Mouse (Mus musculus) regulatory T cell (primary cell): ENCODE measurements around the gene Grid1.

Experiments
- in situ Hi-C: fragments of 300-600 bp; cut with MboI, MseI; formaldehyde crosslinking; loops from one replicate; pipeline ENCODE4 v1.15.1; 2025; ENCODE audit warnings: high pct_unique_total_duplicates

Grid1 gene

DNA sequence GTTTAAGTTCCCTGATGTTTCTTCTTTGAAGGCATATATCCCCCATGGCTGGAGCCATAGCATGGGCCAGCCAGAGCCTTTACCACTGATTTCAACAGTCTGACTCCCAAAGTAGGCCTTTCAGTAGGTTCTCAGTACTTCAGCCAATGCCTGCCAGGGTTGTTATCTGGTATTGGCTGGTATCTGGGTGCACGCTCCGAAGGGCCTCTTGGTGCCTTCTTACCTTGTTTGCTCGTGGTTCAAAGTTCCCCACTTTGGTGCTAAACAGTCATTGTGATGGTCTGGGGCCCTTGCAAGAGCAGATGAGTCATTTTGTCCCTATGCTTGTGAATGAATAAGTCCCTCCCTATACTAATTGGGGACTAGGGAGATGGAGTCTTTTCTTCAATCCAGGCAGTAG lies 377.5 kb downstream of the Grid1 start:
- in situ Hi-C loops, result no loop called here

GRCm38 (mm10) chr14:35198447-35198846 lies 378.5 kb downstream of the Grid1 start:
- in situ Hi-C loops, result no loop called here

GRCm38 (mm10) chr14:35198899-35199298 lies 379.0 kb downstream of the Grid1 start:
- in situ Hi-C loops, result no loop called here

DNA sequence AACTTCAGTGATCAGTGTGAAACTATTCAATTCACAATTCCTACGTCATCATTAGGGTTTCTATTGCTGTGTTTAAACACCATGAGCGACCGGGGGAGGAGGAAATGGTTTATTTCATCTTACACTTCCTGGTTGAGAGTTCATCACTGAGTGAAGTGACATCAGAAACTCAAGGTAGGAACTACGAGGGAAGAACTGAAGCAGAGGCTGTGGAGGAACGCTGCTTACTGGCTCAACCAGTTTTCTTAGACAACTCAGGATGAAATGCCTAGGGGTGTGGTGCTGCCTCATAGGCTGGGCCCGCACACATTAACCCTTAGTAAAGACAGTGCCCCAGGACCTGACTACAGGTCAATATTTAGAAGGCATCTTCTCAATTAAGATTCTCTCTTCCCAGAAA lies 389.5 kb downstream of the Grid1 start:
- in situ Hi-C loops, result no loop called here

DNA sequence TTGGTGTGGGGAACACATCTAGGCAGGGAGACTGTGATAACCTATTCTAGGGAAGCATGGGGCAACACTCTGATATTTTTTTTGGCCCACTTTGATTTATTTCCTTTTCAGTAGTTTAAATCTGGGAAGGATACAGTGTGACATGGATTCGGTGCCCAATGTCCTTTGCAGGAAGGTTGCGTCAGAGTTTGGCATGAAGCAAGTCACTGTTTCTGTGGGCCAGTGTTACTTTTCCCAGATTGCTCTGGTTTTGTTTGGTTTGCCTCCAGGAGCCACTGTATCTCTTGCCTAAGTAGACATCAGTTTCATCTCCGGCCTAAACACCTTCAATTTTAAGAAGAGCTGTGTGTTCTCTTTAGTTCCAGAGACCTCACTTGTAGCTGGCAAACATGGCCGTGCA lies 399.1 kb downstream of the Grid1 start:
- in situ Hi-C loops, result no loop called here

DNA sequence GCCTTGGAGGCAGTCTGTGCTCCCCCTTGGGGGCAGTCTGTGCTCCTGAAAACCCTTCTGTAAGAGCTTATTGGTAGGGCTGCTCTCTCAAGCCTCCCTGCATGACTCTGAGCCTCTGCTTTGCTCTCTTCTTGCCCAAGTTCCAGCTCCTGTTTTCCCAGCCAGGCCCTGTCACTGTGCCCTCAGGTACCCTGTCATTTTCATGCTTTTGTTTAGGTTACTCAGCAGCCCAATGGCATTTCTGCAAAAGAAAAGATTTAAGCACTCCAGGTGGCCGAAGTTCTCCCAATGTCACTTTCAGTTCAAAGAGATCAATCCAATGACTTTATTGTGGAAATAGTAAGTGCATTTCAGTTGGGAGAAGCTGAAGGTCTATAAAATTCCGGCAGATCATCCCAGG lies 402.3 kb downstream of the Grid1 start:
- in situ Hi-C loops, result no loop called here

DNA sequence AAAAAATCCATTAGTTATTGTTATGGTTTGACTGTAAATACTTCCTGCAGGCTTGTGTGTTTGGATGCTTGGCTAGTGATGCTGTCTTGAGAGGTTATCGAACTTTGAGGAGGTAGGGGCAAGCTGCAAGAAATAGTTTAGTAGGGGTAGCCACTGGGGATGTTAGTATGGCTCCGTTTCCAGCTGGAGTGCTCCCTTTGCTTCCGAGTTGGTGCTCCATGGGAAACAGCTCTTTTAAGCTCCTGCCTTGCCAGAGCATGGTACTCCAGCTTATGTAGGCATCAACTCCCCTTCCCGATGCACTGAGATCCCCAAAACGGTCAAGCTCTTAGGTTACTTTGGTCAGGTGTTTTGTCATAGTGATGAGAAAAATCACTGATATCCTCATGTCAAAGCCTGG lies 407.7 kb downstream of the Grid1 start:
- in situ Hi-C loops, result no loop called here

GRCm38 (mm10) chr14:35231384-35231783 lies 411.5 kb downstream of the Grid1 start:
- in situ Hi-C loops, result no loop called here

GRCm38 (mm10) chr14:35242882-35243281 lies 423.0 kb downstream of the Grid1 start:
- in situ Hi-C loops, result no loop called here

DNA sequence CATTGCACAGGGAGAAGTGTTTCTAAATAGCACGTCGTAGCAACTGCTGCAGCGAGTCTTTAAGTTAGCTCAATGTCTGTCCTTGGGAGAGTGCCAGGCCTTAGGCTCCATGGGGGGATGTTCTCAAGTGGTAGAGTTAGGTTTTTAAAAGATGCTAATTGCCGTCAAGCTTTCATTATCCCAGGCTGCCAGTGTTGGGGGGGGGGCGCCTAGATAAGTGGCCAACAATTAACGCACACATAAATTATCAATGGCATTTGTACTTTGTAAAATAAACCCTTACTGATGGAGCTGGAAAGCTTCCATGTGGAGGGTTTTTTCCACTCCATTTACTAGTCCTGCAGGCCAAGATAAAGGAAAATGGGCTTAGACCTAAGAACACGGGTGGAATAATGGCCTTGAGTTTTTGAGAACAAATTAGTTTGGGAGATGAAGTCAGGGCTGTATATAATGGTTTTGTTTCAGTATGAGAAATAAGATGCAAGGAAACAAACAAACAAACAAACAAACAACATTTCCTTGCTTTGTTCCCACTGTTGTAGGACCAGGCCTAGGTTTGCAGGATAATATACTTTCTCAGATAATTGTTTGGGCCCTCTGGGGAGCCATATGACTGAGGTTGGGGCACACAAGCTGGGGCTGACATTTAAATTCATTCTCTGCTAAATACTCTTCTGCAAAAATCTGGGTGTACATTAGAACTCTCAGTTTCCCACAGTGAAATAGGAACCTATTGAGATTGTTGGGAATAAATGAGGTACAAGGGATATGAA lies 425.1 kb downstream of the Grid1 start:
- in situ Hi-C loops, result no loop called here

DNA sequence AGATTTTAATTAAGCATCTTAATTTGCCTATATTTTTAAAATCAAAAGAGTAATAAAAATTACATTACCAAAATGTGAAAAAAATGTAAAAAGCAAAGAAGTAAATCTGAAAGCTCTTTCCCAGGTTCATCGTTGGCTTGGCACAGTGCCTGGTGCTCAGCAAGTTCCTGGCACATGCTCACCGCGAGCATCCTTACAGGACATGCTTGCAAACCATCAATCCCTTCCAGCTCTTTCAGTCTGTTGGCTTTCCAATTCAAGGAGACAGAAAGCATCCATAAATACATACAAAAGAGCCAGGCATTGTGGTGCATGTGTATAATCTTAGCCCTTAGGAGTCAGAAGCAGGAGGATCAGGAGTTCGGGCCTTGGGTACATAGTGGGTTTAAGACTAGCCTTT lies 430.5 kb downstream of the Grid1 start:
- in situ Hi-C loops, result no loop called here

GRCm38 (mm10) chr14:35254477-35254876 lies 434.6 kb downstream of the Grid1 start:
- in situ Hi-C loops, result no loop called here

GRCm38 (mm10) chr14:35270260-35270659 lies 450.4 kb downstream of the Grid1 start:
- in situ Hi-C loops, result no loop called here

DNA sequence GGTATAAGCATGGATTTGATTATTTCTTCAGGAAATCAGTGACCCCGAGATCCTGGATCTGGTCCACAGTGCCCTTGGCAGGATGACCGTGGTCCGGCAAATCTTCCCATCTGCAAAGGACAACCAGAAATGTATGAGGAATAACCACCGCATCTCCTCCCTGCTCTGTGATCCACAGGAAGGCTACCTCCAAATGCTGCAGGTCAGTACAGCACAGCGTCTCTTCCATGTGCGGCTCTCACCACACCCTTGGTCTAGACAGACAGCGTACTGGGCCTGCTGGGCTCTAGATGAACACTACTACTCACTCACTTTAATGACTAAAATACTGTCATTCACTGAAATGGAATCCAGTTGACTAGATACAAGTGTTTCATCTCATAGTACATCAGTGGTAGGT lies 489.3 kb downstream of the Grid1 start:
- in situ Hi-C loops, result no loop called here

DNA sequence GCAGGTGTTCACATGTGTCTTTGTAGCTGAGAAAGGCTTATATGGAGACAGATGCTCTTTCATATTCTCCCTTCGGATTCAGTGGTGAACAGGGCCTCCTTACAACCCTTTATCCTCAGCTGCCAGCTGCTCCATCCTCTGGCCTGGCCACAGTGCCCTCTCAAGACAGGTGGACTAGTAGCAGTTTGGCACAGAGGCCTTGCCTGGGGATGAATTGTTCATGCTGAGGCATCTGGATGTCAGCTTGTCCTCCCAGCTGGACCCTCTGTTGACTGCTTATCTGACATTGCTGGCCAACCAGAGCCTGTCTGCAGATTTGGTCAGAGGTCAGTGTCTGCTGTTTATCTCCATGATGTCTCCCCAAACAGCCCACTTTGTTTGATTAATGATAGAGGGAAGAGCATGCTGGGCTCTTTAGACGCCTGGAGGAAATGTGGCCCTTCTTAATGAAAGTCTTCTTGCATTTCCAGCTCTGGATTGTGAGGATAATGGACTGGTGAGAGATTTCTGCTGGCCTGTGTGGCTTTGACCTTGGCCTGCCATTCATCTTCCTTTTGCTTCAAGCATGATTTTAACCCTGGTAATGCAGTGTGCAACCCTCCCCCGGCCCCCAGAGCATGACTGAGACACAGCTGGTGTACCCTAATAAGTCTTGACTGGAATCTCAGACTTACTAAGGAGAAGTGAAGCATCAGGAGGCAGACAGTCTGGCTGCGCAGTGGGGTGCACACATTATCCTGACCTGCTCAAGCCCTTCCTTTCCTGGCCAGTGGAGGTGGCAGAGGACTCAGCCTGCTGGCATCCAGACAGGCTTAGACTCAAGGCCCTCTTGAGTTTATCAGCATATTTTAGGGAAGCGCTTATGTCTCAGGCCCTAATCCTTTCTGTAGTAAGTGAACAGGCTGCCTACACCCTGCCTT lies 493.7 kb downstream of the Grid1 start:
- in situ Hi-C loops, result no loop called here

- in situ Hi-C loops, result no loop called here
Measured at GRCm38 (mm10) chr14:35326306-35326705, 506.4 kb downstream of the Grid1 start.

- in situ Hi-C loops, result no loop called here
Measured at GRCm38 (mm10) chr14:35336561-35336960, 516.7 kb downstream of the Grid1 start.

DNA sequence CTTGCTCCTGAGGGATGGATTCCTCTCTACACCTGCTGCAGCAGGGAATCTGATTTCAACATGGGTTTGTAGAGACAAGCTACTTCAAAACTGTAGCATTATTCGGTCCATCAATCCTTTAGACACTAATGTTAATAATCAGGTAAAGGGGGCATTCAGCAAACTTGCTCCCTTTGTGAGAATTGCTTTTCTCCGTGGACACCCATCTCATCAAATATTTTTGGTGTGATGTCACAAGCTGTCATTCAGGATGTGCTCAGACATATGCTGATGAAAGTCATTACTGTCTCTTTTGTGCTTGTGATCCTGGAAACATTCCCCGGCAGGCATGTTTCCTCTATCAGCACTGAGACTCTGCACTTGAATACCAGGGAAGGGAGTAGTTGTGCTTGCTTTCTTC lies 536.1 kb downstream of the Grid1 start:
- in situ Hi-C loops, result no loop called here

GRCm38 (mm10) chr14:35356480-35357085 lies 536.7 kb downstream of the Grid1 start:
- in situ Hi-C loops, result no loop called here

DNA sequence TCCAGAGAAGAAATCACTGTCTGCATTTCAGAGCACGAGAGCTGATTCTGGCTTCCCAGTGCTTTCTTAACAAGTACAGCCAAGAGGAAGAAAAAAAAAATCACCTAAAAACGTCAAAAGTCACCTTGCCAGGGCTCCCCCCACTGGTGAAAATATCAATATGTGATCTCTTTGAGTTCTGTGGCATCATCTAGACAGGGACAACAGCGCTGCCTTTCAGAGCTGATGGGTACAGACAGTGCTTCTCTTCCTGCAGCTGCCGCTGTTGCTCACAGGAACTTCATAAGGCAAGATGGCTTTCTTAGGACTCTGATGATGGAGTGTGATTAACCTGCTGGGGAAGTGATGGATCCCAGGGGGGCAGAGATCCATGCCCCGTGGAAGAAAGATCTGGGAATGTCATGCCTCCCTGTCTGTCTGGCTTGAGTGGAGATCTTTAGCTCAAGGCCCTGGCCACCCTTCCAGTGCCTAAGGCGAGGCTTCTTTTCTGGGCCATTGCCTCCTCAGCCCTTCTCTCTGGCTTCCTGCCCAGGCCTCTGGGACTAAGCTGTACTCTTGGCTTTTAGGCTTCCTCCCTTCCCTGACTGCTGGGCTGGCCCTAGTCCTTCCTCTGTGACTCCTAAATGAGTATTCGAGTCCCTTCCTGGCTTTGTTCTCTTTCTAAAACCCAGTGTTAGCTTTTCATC lies 538.4 kb downstream of the Grid1 start:
- in situ Hi-C loops, result no loop called here

DNA sequence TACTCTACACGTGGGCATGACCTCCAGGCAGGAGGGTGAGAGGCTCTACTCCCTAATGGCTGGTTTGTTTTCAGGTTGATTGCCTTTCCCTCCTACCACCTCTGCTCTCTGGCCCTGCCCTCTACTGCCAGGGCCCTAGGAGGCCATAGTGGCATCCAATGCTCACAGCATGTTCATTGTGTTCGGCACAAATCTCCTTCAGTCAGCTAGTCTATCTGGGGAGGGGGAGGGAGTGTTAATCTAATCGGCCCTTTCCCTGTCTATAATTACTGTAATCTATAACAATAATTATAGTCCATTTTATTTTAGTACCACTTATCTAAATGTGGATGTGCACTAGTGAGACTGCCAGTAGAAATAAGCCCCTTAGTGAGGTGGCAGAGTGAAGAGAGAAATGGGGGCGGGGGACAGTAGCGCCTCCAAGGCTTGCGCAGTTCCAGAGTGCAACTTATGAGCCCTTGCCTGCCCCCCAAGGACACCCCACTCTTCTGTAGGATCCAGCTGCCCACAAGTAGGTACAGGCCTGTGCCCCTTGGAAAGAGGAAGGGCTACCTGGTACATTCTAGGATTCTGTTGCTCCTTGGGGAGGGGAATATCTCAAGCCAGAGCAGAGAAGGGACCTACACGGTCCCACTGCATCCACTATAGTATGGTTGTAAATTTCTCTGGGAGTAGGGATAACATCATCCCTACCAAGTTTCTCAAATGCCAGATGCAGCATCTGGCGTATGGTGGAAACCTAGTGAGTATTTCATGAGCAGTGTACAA lies 545.5 kb downstream of the Grid1 start:
- in situ Hi-C loops, result no loop called here
